Mouse (Mus musculus) limb, embryonic 14.5 days (tissue): ENCODE results near the gene Cyp2c69. TPM values are rescaled to one million over a fixed set of nuclear protein-coding genes. Genes with fewer than 3 reads are reported as not detected.
"Not testable (repeated sequence)": the region's sequence is repeated elsewhere in the genome, so short reads cannot be mapped to it uniquely, and the experiment has no call there.

Experiments
- ATAC-seq: fragments of 200-750 bp; cut with Nextera tagmentation; 2 replicates; pipeline ENCODE4 v1.8.0; 2017; ENCODE audit warnings: low read depth, moderate number of reproducible peaks, moderate TSS enrichment; ENCODE audit not compliant: low FRiP score
- DNase-seq: peaks from one replicate; pipeline ENCODE4 v3.0.0-alpha.2; 2015; ENCODE audit warnings: low spot score
- H3K27ac ChIP-seq: fragments of 300-500 bp; sonication (generic); replicated peaks from 2 replicates; pipeline ENCODE4 v1.5.1; 2014; ENCODE audit warnings: low read depth, mild to moderate bottlenecking, low read length, moderate library complexity, mixed read lengths
- H3K27me3 ChIP-seq: fragments of 300-500 bp; sonication (generic); 2 replicates; pipeline ENCODE4 v1.6.1; 2014; ENCODE audit warnings: low read length, mixed read lengths; ENCODE audit not compliant: control insufficient read depth, insufficient read depth
- H3K36me3 ChIP-seq: fragments of 300-500 bp; sonication (generic); 2 replicates; pipeline ENCODE4 v1.6.1; 2014; ENCODE audit warnings: mild to moderate bottlenecking, low read length, moderate library complexity, mixed read lengths; ENCODE audit not compliant: control insufficient read depth, insufficient read depth
- H3K4me1 ChIP-seq: fragments of 300-500 bp; sonication (generic); 2 replicates; pipeline ENCODE4 v1.6.1; 2014; ENCODE audit warnings: antibody characterized with exemption, low read length, mixed read lengths; ENCODE audit not compliant: control insufficient read depth, insufficient read depth
- H3K4me2 ChIP-seq: fragments of 300-500 bp; sonication (generic); replicated peaks from 2 replicates; pipeline ENCODE4 v1.6.1; 2014; ENCODE audit warnings: low read depth, mild to moderate bottlenecking, low read length, moderate library complexity; ENCODE audit not compliant: severe bottlenecking
- H3K4me3 ChIP-seq: fragments of 300-500 bp; sonication (generic); replicated peaks from 2 replicates; pipeline ENCODE4 v1.5.1; 2014; ENCODE audit warnings: low read length
- H3K9ac ChIP-seq: fragments of 300-500 bp; sonication (generic); 2 replicates; pipeline ENCODE4 v1.6.1; 2014; ENCODE audit warnings: mild to moderate bottlenecking, low read depth, low read length, moderate library complexity; ENCODE audit not compliant: severe bottlenecking
- H3K9me3 ChIP-seq: fragments of 300-500 bp; sonication (generic); 2 replicates; pipeline ENCODE4 v1.6.1; 2016; ENCODE audit warnings: low read length; ENCODE audit not compliant: control insufficient read depth
- WGBS: fragments of 180-500 bp; shearing (Covaris S2); extraction: QIAGEN DNeasy Blood & Tissue Kit; methylation state at CpG from one replicate; pipeline ENCODE4 v1.1.7; 2014; 5-methylcytosine and 5-hydroxymethylcytosine counted together
- polyA plus RNA-seq, 2 experiments: library from polyadenylated mRNA; depleted of rRNA in 1 of 2; stranded (reverse) in 1 of 2; unstranded in 1 of 2; fragments of >200 nt; fragmentation: Nextera tagmentation in 1 of 2; extraction: Ambion mirVana in 1 of 2; gene quantifications; 2 replicates each; pipeline versions ENCODE4 v1.2.1 to v1.2.3; 2012 to 2014

Cyp2c69 gene
- polyA plus RNA-seq, 2 experiments, result not detected

DNA sequence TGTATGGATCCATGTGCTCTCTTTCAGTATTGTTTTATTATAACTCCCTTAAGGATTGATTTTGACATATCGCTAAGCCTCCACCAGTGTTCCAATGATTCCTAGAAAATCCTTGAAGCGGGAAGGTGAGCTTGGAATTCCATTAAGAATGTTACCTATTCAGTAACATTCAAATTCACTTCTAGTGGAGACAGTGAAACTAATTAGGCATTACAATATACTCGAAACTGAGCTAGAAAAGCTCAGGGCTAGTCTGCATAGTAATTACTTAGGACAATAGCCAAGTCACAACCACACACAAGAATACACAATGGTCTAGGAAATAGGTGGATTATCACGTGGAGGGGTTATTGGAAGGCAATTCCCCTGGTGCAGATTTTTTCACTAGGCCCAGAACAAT is 70.6 kb downstream of the Cyp2c69 start:
- not testable (repeated sequence) for H3K27me3 ChIP-seq, H3K4me3 ChIP-seq, H3K9me3 ChIP-seq, H3K9ac ChIP-seq, ATAC-seq, H3K4me1 ChIP-seq, DNase-seq, H3K4me2 ChIP-seq, H3K27ac ChIP-seq, H3K36me3 ChIP-seq
- WGBS, result 74% methylated on average over 4 of the region's 4 CpGs

DNA sequence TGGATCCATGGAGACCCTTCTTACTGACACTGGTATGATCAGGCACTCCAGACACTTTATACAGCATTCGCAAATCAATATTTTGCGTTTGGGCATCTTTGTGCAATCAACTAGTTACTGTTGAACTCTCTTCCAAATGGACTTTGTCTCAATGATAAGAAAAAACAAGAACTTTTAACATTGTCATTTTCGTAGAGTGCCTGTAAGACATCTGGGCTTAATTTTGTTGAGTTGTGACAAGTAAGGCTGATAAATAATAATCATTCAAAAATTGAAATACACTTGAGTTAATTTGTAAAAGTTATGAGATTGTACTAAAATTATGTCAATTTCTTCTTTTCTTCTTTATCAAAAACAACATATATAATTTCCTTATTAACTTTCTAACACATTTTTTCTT is 73.9 kb downstream of the Cyp2c69 start, which contains the start of gene Cyp2c40:
Cyp2c40 (minus strand) TSS at position 101 of the 400 bp plus-strand sequence.
- H3K27ac ChIP-seq, H3K4me2 ChIP-seq, H3K36me3 ChIP-seq, DNase-seq, ATAC-seq, H3K9me3 ChIP-seq, H3K9ac ChIP-seq, H3K4me3 ChIP-seq, H3K27me3 ChIP-seq, H3K4me1 ChIP-seq: not testable (repeated sequence)
- 84% methylated on average over 3 of the region's 3 CpGs for WGBS

Other genes with a start within 250 kb of the Cyp2c69 start
- not detected in 2 replicates for gene Cyp2c67, start 237.7 kb downstream of the Cyp2c69 start, polyA plus RNA-seq (2012; rRNA removed)
- gene Cyp2c67, start 237.7 kb downstream of the Cyp2c69 start, polyA plus RNA-seq (2014; fragmentation: Nextera tagmentation; extraction: Ambion mirVana), result not detected in 2 replicates
- 0.06 TPM in 1 of 2 replicates, not detected in the other for gene Cyp2c68, start 145.7 kb downstream of the Cyp2c69 start, polyA plus RNA-seq (2012; rRNA removed)
- not detected in 2 replicates for gene Cyp2c68, start 145.7 kb downstream of the Cyp2c69 start, polyA plus RNA-seq (2014; fragmentation: Nextera tagmentation; extraction: Ambion mirVana)
- gene Cyp2c40, start 74.0 kb downstream of the Cyp2c69 start, polyA plus RNA-seq (2012; rRNA removed), result not detected in 2 replicates
- not detected in 2 replicates for gene Cyp2c40, start 74.0 kb downstream of the Cyp2c69 start, polyA plus RNA-seq (2014; fragmentation: Nextera tagmentation; extraction: Ambion mirVana)
- not detected in 2 replicates for gene Cyp2c37, start 105.6 kb upstream of the Cyp2c69 start, polyA plus RNA-seq (2012; rRNA removed)
- gene Cyp2c37, start 105.6 kb upstream of the Cyp2c69 start, polyA plus RNA-seq (2014; fragmentation: Nextera tagmentation; extraction: Ambion mirVana), result not detected in 2 replicates
- not detected in 2 replicates for gene Cyp2c54, start 187.0 kb upstream of the Cyp2c69 start, polyA plus RNA-seq (2012; rRNA removed)
- not detected in 2 replicates for gene Cyp2c54, start 187.0 kb upstream of the Cyp2c69 start, polyA plus RNA-seq (2014; fragmentation: Nextera tagmentation; extraction: Ambion mirVana)
- not detected in 2 replicates for gene Cyp2c50, start 202.9 kb upstream of the Cyp2c69 start, polyA plus RNA-seq (2012; rRNA removed)
- not detected in 2 replicates for gene Cyp2c50, start 202.9 kb upstream of the Cyp2c69 start, polyA plus RNA-seq (2014; fragmentation: Nextera tagmentation; extraction: Ambion mirVana)